Mouse (Mus musculus): ENCODE measurements around the gene Pcnx3.

- no peak for TF ChIP-seq CTCF (IDR thresholded peaks at IDR 0.05; ENCODE audit: control insufficient read depth, insufficient read depth, insufficient read length)
- no peak for TF ChIP-seq MYOG (IDR thresholded peaks at IDR 0.05; ENCODE audit: control insufficient read depth, extremely low read depth, insufficient read length)
Observed at GRCm38 (mm10) chr19:5721233-5721632, 32.5 kb upstream of the Pcnx3 start.
